Mouse (Mus musculus) spleen, postnatal 36 days (tissue): ENCODE data around the gene Ptpn13.

ENCODE experiments used
- DNase-seq, 2 experiments: peaks; one replicate each; pipeline ENCODE4 v3.0.0; 2022; ENCODE audit warnings: low spot score in 2 of 2, mixed read lengths in 1 of 2

Ptpn13 gene

GRCm38 (mm10) chr5:103595394-103596226, 170.6 kb downstream of the Ptpn13 start:
- no peak for DNase-seq

GRCm38 (mm10) chr5:103596467-103597146, 171.6 kb downstream of the Ptpn13 start:
- DNase-seq, result no peak

- DNase-seq, result no peak
Observed at GRCm38 (mm10) chr5:103597604-103598003, 172.6 kb downstream of the Ptpn13 start.

- DNase-seq, result no peak
Observed at GRCm38 (mm10) chr5:103598264-103598663, 173.3 kb downstream of the Ptpn13 start.

GRCm38 (mm10) chr5:103598881-103599280, 173.9 kb downstream of the Ptpn13 start:
- no peak for DNase-seq

- DNase-seq, result no peak
Observed at GRCm38 (mm10) chr5:103603115-103603893, 178.3 kb downstream of the Ptpn13 start.

- DNase-seq, result no peak
Observed at GRCm38 (mm10) chr5:103605707-103606106, 180.7 kb downstream of the Ptpn13 start.

GRCm38 (mm10) chr5:103610148-103610547, 185.2 kb downstream of the Ptpn13 start:
- DNase-seq, result no peak

GRCm38 (mm10) chr5:103610856-103611472, 186.0 kb downstream of the Ptpn13 start:
- DNase-seq, result no peak

- no peak for DNase-seq
Observed at GRCm38 (mm10) chr5:103612316-103612715, 187.3 kb downstream of the Ptpn13 start.

GRCm38 (mm10) chr5:103614356-103614755, 189.4 kb downstream of the Ptpn13 start:
- DNase-seq, result no peak

GRCm38 (mm10) chr5:103617191-103617590, 192.2 kb downstream of the Ptpn13 start:
- no peak for DNase-seq

GRCm38 (mm10) chr5:103620301-103620973, 195.4 kb downstream of the Ptpn13 start:
- no peak for DNase-seq

- DNase-seq, result no peak
Observed at GRCm38 (mm10) chr5:103622321-103622720, 197.3 kb downstream of the Ptpn13 start.

- DNase-seq, result no peak
Observed at GRCm38 (mm10) chr5:103624831-103625230, 199.8 kb downstream of the Ptpn13 start.

GRCm38 (mm10) chr5:103628499-103628898, 203.5 kb downstream of the Ptpn13 start:
- DNase-seq, result no peak

GRCm38 (mm10) chr5:103629111-103629764, 204.2 kb downstream of the Ptpn13 start, which contains the start of gene Slc10a6:
TSS of gene Slc10a6 (minus strand) at chr5:103629403.
- peak; percentile 10 to 30 for DNase-seq

GRCm38 (mm10) chr5:103629854-103630580, 205.0 kb downstream of the Ptpn13 start:
- no peak for DNase-seq

- no peak for DNase-seq
Observed at GRCm38 (mm10) chr5:103637162-103637561, 212.2 kb downstream of the Ptpn13 start.

- DNase-seq, result no peak
Observed at GRCm38 (mm10) chr5:103644167-103644566, 219.2 kb downstream of the Ptpn13 start.
